Mouse (Mus musculus) testis, adult 2 months (tissue): ENCODE measurements at regions not wholly inside any gene's neighbourhood (a gene's known extent, or its start where the extent isn't known, plus 50 kb on each side); places are given as distances from the start of the nearest gene placed in this dataset.
"Not testable (repeated sequence)": the region's sequence is repeated elsewhere in the genome, so short reads cannot be mapped to it uniquely, and the experiment has no call there.

Source experiments
- CTCF ChIP-seq: fragments of 200-500 bp; IDR thresholded peaks from 2 replicates; pipeline ENCODE4 v1.5.1; 2012; ENCODE audit warnings: low read depth, mild to moderate bottlenecking, inconsistent platforms, low read length, moderate library complexity; ENCODE audit not compliant: control insufficient read depth, insufficient read depth, insufficient replicate concordance
- POLR2A ChIP-seq: fragments of 200-500 bp; IDR thresholded peaks from 2 replicates; pipeline ENCODE4 v1.6.1; 2012; ENCODE audit warnings: low read depth, mild to moderate bottlenecking, inconsistent platforms, low read length, moderate library complexity; ENCODE audit not compliant: control insufficient read depth

GRCm38 (mm10) chr12:5678126-5678525 is 302.6 kb upstream of the Klhl29 start:
- not testable (repeated sequence) for TF ChIP-seq POLR2A, CTCF
